Mouse (Mus musculus): ENCODE measurements around the gene Tpk1.

Tpk1 gene

GRCm38 (mm10) chr6:43424978-43425377, 241.1 kb downstream of the Tpk1 start:
- peak; percentile 18 to 38 for DNase-seq

- no peak for DNase-seq
Observed at GRCm38 (mm10) chr6:43420358-43420979, 245.6 kb downstream of the Tpk1 start.

DNA sequence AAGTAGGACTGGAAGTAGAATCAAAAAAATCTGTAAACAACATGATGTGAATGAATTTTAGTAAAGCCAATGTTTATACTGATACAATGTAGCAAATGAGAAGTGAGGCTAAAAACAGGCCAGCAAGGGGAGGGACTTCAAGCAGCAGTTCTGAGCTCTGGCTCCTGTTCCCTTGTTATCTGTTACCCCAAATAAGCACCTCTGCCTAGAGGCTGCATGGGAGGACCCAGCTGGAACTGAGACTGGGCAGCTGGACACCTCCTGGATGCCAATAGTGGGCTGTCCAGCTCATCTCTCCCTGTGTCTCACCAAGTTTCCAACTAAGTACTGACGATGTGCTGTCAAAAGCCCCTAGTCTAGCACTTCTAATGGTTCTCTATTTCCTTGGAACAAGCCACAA, 257.1 kb downstream of the Tpk1 start:
- no peak for DNase-seq

DNA sequence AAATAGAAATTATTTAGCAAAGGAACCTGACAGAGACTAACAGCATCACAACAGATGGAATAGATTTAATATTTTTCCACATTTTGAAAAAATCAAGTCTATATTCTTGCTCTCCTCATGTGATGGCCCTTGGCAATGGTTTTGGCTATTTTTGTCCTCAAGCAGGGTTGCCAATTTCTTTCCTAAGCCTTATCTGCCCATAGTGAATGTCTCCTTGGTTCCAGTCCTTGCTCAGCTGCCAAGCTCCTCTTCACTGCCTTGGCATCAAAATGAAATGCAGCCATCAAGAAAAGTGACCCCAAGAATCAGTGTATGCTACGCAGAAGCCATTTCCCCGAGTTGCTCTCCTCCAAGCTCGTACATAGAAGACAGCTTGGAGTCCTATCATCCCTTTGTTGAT, 263.0 kb downstream of the Tpk1 start:
- peak; percentile 49 to 59 for DNase-seq

DNA sequence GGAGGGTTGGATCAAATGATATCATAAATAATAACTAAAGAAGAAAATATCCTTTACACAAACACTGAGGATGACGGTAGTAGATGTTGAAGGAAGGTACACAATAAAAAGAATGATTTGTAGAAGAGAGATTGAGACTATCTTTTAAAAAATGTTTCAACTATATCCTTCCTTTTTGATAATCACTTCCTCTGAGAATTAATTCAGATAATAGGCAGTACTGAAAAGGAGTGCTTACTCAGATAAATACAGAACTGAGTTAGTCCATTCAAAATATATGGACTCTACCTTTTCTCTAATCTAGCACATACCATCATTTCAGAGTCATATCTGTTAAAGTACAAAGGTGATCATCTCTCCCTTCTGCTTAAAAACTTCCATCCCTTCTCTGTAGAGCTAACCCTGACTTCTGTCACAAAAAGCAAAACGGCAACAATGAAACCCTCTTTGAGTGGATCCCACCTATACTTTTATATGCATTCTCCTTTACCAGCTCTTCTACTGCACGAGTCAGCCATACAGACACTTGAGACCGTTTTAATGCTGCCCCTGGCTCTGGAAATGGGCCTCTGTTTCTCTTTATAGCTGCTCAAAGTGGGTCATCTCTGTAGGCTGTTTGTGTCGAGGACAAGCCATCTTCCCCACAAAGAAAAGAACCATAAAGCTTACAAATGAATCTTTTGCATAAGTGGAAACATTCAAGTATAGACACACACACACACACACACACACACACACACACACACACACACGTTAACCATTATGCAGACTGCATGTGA, 263.7 kb downstream of the Tpk1 start:
- peak; percentile 23 to 33 for DNase-seq

GRCm38 (mm10) chr6:43396426-43396825, 269.7 kb downstream of the Tpk1 start:
- DNase-seq = no peak

GRCm38 (mm10) chr6:43395538-43395937, 270.5 kb downstream of the Tpk1 start:
- peak; percentile 48 to 67 for DNase-seq

GRCm38 (mm10) chr6:43391358-43391757, 274.7 kb downstream of the Tpk1 start:
- DNase-seq = no peak

- DNase-seq = no peak
Observed at GRCm38 (mm10) chr6:43387273-43387672, 278.8 kb downstream of the Tpk1 start.

- DNase-seq = no peak
Observed at GRCm38 (mm10) chr6:43384841-43385240, 281.2 kb downstream of the Tpk1 start.

DNA sequence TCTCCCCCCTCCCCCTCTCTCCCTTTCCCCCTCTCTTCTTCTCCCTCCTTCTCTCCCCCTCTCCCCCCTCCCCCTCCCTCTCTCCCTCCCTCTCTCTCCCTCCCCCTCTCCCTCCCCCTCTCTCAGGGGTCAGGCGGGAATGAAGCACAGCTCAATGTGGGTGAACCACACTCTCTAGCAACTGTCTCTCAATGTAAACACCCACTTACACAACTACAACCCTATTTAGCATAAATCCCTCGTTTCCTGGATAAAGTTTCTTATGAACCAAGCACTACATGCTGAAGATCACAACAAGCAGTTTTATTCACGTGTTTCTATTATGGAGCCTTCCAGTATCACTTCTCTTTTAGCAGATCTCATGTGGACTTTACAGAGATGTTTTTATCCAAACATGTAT, 281.8 kb downstream of the Tpk1 start:
- DNase-seq = no peak

GRCm38 (mm10) chr6:43382750-43383149, 283.3 kb downstream of the Tpk1 start:
- no peak for DNase-seq

GRCm38 (mm10) chr6:43382284-43382683, 283.8 kb downstream of the Tpk1 start:
- no peak for DNase-seq

- DNase-seq = peak; percentile 39 to 60
Observed at GRCm38 (mm10) chr6:43373206-43373605, 292.9 kb downstream of the Tpk1 start.

DNA sequence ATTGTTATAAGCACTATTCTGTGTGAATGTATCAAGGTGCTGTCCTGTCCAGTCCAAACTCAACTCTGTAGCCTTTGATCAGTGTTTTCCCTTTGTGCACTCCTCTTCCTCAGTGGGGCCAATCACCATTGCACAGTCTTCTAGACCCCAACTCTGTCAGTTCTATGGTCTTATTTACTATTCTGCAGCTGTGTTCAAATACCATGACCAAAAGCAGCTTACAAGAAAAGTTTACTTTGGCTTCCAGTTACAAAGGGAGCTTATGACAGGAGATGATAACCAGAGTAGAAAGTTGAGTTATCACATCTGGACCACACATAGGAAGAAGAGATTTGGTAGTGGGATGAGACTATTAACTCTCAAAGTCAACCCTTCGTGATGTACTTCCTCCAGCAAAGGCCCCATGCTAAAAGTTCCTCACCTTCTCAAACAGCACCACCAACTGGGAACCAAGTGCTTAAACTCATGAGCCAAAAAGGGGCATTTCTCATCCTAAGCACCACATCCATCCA, 298.6 kb downstream of the Tpk1 start:
- DNase-seq = no peak

GRCm38 (mm10) chr6:43366952-43367351, 299.1 kb downstream of the Tpk1 start:
- peak; percentile 55 to 73 for DNase-seq

DNA sequence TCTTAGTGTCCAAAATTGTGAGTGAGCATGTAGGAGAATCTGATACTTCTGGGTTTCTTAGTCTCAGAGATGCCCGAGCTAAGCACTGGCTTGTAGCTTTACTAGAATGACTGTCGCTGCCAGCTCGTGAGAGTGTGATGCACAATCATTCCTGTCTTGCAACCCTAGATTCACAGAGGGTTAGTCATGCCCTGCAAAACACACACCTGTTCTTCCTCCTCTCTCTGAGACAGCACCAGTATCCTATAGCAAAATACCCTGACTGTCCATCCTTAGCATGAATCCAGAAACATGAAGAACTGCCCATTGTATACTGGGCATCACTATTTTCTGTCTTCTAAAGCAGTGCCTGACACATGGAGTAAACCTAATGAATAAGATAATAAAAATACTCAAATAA, 302.2 kb downstream of the Tpk1 start:
- DNase-seq = no peak

DNA sequence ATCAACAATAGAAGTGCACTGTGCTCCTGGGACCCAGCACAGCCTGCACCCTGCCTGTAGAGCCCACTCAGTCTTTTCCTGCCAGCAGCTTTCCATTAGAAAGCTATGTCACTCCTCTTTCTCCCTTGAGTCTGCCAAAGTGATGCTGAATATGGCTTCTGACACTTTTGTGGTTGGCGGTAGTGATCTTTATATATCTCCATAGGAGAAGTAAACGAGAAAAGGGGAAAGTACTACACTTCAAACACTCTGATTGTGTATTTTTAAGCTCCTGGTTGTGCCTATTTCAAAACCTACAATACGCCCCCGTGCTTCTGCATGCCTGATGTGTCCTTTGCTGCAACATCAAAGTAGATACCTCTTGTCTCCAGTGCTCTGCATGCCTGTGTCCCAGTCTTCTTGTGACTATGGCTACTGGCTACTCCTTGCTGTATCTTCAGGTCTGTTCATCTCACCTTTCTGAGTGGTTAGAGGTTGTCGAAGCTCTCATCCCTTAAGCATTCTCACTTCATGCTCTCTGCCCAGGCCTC, 302.7 kb downstream of the Tpk1 start:
- no peak for DNase-seq

- no peak for DNase-seq
Observed at GRCm38 (mm10) chr6:43361248-43361647, 304.8 kb downstream of the Tpk1 start.

- no peak for DNase-seq
Observed at GRCm38 (mm10) chr6:43360214-43360613, 305.9 kb downstream of the Tpk1 start.

GRCm38 (mm10) chr6:43354562-43355241, 311.4 kb downstream of the Tpk1 start:
- no peak for DNase-seq

GRCm38 (mm10) chr6:43353446-43353845, 312.6 kb downstream of the Tpk1 start:
- DNase-seq = no peak

- DNase-seq = no peak
Observed at GRCm38 (mm10) chr6:43349083-43349482, 317.0 kb downstream of the Tpk1 start.

Measured in cerebellum, postnatal 25 days (tissue).